Mouse (Mus musculus) thymus, adult 2 months (tissue): ENCODE measurements at regions not wholly inside any gene's neighbourhood (a gene's known extent, or its start where the extent isn't known, plus 50 kb on each side); places are given as distances from the start of the nearest gene placed in this dataset.

Experiments
- CTCF ChIP-seq: fragments of 200-500 bp; IDR thresholded peaks from 2 replicates; pipeline ENCODE4 v1.5.1; 2012; ENCODE audit warnings: mild to moderate bottlenecking, control low read depth, low read length, moderate library complexity, borderline replicate concordance; ENCODE audit not compliant: control insufficient read depth, poor library complexity, insufficient read depth; ENCODE audit errors: extremely low read depth
- POLR2A ChIP-seq: fragments of 200-500 bp; IDR thresholded peaks from 2 replicates; pipeline ENCODE4 v1.6.1; 2012; ENCODE audit warnings: mild to moderate bottlenecking, low read length, control low read depth, moderate library complexity; ENCODE audit not compliant: control insufficient read depth, poor library complexity, insufficient read depth; ENCODE audit errors: extremely low read depth

- TF ChIP-seq CTCF (no peak), POLR2A (no peak)
These were observed 70.1 kb upstream of the Medag start for GRCm38 (mm10) chr5:149341461-149341860.
